Mouse (Mus musculus) layer of hippocampus, adult 8-10 months (tissue): Measurements from ENCODE around the gene Sall2. TPM values are rescaled to one million over a fixed set of nuclear protein-coding genes. Genes with fewer than 3 reads are reported as not detected.
A peak's percentile ranks its signal among the peaks of the same experiment; 100 is the strongest.
"Not testable (repeated sequence)": the region's sequence is repeated elsewhere in the genome, so short reads cannot be mapped to it uniquely, and the experiment has no call there.

Experiments
- DNase-seq, 2 experiments: peaks; one replicate each; pipeline ENCODE4 v3.0.0; 2022; ENCODE audit warnings: low spot score in 2 of 2
- total RNA-seq, 4 experiments: library from RNA; stranded (reverse); gene quantifications; 2 replicates each; pipeline ENCODE4 v1.2.4; 2022

The Sall2 gene
- total RNA-seq, 4 experiments from 2014 or later: 44.9 to 46.8 (median 45.8) TPM

- DNase-seq: not testable (repeated sequence)
These were observed 25.0 kb downstream of the Sall2 start for GRCm38 (mm10) chr14:52303517-52303916.

GRCm38 (mm10) chr14:52295558-52296264 lies 32.9 kb downstream of the Sall2 start:
- DNase-seq: no peak

DNA sequence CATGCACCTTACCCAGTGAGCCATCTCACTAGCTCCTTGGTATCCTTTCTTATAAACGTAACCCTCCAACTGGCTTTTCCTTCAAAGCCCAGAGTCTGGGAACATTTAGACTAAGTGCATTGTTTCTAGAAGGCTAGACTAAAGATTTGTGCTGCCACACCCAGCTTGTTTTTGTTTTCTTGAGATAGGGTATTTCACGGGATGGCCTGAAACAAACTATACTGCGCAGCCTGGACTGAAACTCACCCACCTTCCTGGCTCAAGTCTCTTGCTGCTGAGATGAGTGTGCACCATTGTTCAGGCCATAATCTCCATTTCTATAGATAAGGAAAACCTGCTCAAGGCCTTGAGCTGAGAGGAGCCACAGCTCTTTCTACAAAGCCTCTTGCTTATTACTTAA lies 44.4 kb downstream of the Sall2 start:
- no peak for DNase-seq

DNA sequence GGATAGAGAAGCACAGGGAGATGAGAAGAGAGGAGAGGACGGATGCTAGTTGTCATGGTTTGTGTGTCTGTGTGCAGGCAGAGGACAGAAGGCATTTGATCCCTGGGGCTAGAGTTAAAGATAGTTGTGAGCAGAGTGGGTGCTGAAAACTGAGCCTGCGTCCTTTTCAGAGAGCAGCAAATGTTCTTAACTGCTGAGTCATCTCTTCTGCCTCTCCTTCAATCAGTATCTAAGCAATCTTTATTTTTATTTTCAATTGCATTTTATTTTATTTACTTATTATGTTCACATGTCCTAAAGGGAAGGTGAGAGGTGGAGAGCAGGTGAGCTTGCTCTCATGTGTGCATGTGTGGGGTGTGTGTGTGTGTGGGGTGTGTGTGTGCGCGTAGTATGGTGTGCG lies 44.9 kb downstream of the Sall2 start:
- no peak for DNase-seq

DNA sequence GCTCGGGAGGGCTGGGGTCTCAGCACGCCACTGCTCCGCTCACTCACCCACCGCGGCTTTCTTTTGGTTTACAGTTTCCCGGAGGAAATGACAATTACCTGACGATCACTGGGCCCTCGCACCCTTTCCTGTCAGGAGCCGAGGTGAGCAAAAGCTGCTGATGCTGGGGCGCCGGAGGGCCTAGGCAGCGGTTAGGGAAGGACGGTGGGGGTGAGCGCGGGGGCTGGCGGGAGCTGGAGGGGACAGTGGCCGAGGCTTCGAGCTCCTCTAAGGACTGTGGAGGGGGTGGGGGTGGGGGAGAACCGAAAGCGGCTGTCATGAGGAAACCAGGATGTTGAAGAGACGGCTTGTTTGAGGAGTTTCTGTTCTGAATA lies 48.8 kb downstream of the Sall2 start:
- no peak for DNase-seq

- peak; percentile 99 for DNase-seq
These were observed 49.4 kb downstream of the Sall2 start, which contains the start of the genes Tox4 and Rab2b for GRCm38 (mm10) chr14:52278932-52279746. Tox4 (plus strand) TSS chr14:52279146. Rab2b (minus strand) TSS chr14:52279545.

DNA sequence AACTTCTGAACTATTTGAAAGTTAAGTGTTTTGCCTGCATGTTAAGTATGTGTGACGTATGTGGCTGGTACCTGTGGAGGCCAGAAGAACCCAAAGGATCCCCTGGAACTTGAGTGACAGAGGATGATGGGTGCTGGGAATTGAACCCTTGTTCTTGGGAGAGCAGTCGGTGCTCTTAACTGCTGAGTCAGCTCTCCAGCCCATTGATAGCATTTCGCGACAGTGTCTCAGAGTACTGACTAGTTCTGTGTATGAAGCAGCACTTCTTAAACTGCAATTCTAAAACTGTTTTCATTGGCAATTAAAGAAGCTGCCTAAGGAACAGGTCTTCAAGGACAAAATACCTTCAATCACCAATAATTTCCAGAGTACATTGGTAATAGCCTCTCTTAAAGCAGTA lies 51.4 kb downstream of the Sall2 start:
- no peak for DNase-seq

GRCm38 (mm10) chr14:52272781-52273180 lies 55.8 kb downstream of the Sall2 start:
- DNase-seq: no peak

Other genes starting within 250 kb of the Sall2 start
- 100 to 1,000 TPM; 197 to 271 (median 244) TPM for gene Hnrnpc, start 224.7 kb downstream of the Sall2 start, total RNA-seq
- gene Rpgrip1, start 218.1 kb downstream of the Sall2 start, total RNA-seq: 1 to 10 TPM; 1.3 to 3.4 (median 1.7) TPM
- gene Supt16, start 131.3 kb downstream of the Sall2 start, total RNA-seq: 10 to 100 TPM; 50.4 to 56.5 (median 55.9) TPM
- gene Chd8, start 71.0 kb downstream of the Sall2 start, total RNA-seq: 100 to 1,000 TPM in 3 of 4 experiments, 10 to 100 TPM in 1; 94.4 to 117 (median 110) TPM
- 10 to 100 TPM; 58.5 to 76.8 (median 70.4) TPM for gene Tox4, start 49.6 kb downstream of the Sall2 start, total RNA-seq
- 10 to 100 TPM; 33.2 to 41.8 (median 37.8) TPM for gene Rab2b, start 49.2 kb downstream of the Sall2 start, total RNA-seq
- gene Mettl3, start 23.6 kb downstream of the Sall2 start, total RNA-seq: 10 to 100 TPM; 35.5 to 54.7 (median 43.9) TPM
- gene Olfr1513, start 27.6 kb upstream of the Sall2 start, total RNA-seq: not detected
- gene Olfr1512, start 50.4 kb upstream of the Sall2 start, total RNA-seq: not detected
- not detected for gene Olfr1511, start 68.6 kb upstream of the Sall2 start, total RNA-seq
- gene Olfr1510, start 85.6 kb upstream of the Sall2 start, total RNA-seq: not detected
- gene Olfr1509, start 114.2 kb upstream of the Sall2 start, total RNA-seq: not detected
- gene Olfr1508, start 138.7 kb upstream of the Sall2 start, total RNA-seq: not detected
- gene Olfr1507, start 167.0 kb upstream of the Sall2 start, total RNA-seq: not detected